Mouse (Mus musculus) kidney, postnatal 36 days (tissue): ENCODE measurements around the gene F12.

Experiments
- DNase-seq, 2 experiments: peaks; one replicate each; pipeline ENCODE4 v3.0.0; 2021 to 2022; ENCODE audit warnings: mixed read lengths in 2 of 2

F12 gene

GRCm38 (mm10) chr13:55371007-55371681 is 55.4 kb downstream of the F12 start:
- no peak for DNase-seq

DNA sequence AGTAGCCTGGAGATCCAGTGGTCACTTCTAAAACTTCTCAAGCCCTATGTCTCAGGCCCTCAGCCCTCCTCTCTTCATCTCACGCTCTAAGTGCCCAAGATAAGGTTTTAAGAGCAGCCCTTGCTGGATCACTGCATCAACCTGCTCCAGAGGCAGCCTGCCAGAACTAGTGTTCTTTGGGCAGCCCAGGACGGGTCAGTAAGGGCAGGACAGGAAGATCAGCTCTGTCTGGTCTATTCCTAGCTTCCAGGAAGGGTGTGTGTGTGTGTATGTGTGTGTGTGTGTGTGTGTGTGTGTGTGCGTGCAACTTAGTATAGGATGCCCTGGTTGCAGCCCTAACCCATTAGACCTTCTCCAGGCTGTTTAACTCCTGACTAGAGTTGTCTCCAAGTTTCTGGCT is 56.4 kb downstream of the F12 start:
- peak; percentile 83 to 86 for DNase-seq

DNA sequence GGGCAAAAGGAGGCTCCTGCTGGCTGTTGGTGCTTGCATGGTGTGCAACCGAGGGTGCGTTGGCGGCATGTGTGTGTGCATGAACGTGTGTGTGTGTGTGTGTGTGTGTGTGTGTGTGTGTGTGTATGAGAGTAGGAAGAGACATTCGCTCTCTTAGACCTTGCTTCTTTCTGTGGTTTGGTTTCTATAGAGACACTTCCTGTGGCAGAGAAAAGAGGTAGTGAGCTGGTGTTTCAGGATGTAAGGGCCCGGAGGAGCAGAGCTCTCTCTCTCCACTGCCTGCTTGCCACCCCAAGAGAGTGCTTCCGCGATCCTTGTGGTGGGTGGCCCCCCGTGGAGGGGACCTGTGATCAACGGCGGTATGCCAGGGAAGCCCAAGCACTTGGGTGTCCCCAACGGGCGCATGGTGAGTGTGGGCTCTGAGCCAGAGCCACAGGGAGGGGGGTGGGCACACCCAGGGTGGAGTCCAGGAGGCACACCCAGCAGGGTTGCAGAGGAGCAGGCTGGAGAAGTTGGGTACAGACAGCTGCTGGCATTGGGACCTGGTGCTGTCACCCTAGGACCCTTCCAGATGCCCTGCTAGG is 57.0 kb downstream of the F12 start, which contains the start of gene Rgs14:
Gene Rgs14, plus strand, starts transcription at position 202 of the 584 bp plus-strand sequence.
- DNase-seq, result peak; percentile 8 to 25

- peak; percentile 27 to 39 for DNase-seq
Measured at GRCm38 (mm10) chr13:55368401-55368800, 58.2 kb downstream of the F12 start.
